Mouse (Mus musculus) intestine, postnatal 0 days (tissue): Measurements from ENCODE around the gene Gm11595. TPM values are rescaled to one million over a fixed set of nuclear protein-coding genes. Genes with fewer than 3 reads are reported as not detected.

Source experiments
- ATAC-seq: fragments of 200-750 bp; cut with Nextera tagmentation; 2 replicates; pipeline ENCODE4 v1.8.0; 2017; ENCODE audit warnings: mild to moderate bottlenecking, moderate TSS enrichment, moderate library complexity
- H3K27ac ChIP-seq: fragments of 300-500 bp; sonication (generic); 2 replicates; pipeline ENCODE4 v1.5.1; 2014; ENCODE audit warnings: mild to moderate bottlenecking, low read depth, low read length, moderate library complexity
- H3K27me3 ChIP-seq: fragments of 300-500 bp; sonication (generic); replicated peaks from 2 replicates; pipeline ENCODE4 v1.6.1; 2014; ENCODE audit warnings: low read length, mixed read lengths; ENCODE audit not compliant: control insufficient read depth, insufficient read depth
- H3K36me3 ChIP-seq: fragments of 300-500 bp; sonication (generic); 2 replicates; pipeline ENCODE4 v1.6.1; 2014; ENCODE audit warnings: mild to moderate bottlenecking, moderate library complexity; ENCODE audit not compliant: control insufficient read depth, insufficient read depth
- H3K4me1 ChIP-seq: fragments of 300-500 bp; sonication (generic); replicated peaks from 2 replicates; pipeline ENCODE4 v1.6.1; 2014; ENCODE audit warnings: antibody characterized with exemption, low read length, mixed read lengths; ENCODE audit not compliant: control insufficient read depth, insufficient read depth
- H3K4me2 ChIP-seq: fragments of 300-500 bp; sonication (generic); replicated peaks from 2 replicates; pipeline ENCODE4 v1.6.1; 2014; ENCODE audit warnings: low read depth, mild to moderate bottlenecking, moderate library complexity
- H3K4me3 ChIP-seq: fragments of 300-500 bp; sonication (generic); 2 replicates; pipeline ENCODE4 v1.5.1; 2014; ENCODE audit warnings: low read depth, low read length
- H3K9ac ChIP-seq: fragments of 300-500 bp; sonication (generic); 2 replicates; pipeline ENCODE4 v1.6.1; 2014; ENCODE audit warnings: mild to moderate bottlenecking, low read depth, low read length
- H3K9me3 ChIP-seq: fragments of 300-500 bp; sonication (generic); 2 replicates; pipeline ENCODE4 v1.6.1; 2016; ENCODE audit warnings: mixed run types; ENCODE audit not compliant: control insufficient read depth
- CTCF ChIP-seq: sonication (generic); IDR thresholded peaks from 2 replicates; pipeline ENCODE4 v1.5.1; 2016; ENCODE audit warnings: low read depth, mild to moderate bottlenecking, control low read depth, antibody characterized with exemption, moderate library complexity
- WGBS: fragments of 180-500 bp; shearing (Covaris S2); extraction: QIAGEN DNeasy Blood & Tissue Kit; methylation state at CpG from one replicate; pipeline ENCODE4 v1.1.7; 2014; 5-methylcytosine and 5-hydroxymethylcytosine counted together
- polyA plus RNA-seq: library from polyadenylated mRNA; unstranded; fragments of >200 nt; fragmentation: Nextera tagmentation; extraction: Ambion mirVana; gene quantifications from 2 replicates; pipeline ENCODE4 v1.2.1, GENCODE M21; 2015

Gene Gm11595
- polyA plus RNA-seq, 1 experiment from 2014 or later, result not detected

GRCm38 (mm10) chr11:99780604-99781003 is 7.9 kb upstream of the Gm11595 start, which contains the start of gene Krtap4-8:
Gene Krtap4-8 (minus strand): TSS chr11:99780704.
- Histone ChIP-seq H3K27ac (no peak within 1 kb of the TSS), H3K27me3 (no peaks in the 10 kb centered on the region), H3K4me1 (no peaks in the 10 kb centered on the region), H3K9me3 (no peaks in the 10 kb centered on the region), H3K9ac (no peak within 1 kb of the TSS), H3K36me3 (no peaks in the 10 kb centered on the region), H3K4me3 (no peak within 1 kb of the TSS), H3K4me2 (no peak within 1 kb of the TSS)
- 95% methylated on average over 2 of the region's 2 CpGs for WGBS
- ATAC-seq, result no peak
- no peak for TF ChIP-seq CTCF

GRCm38 (mm10) chr11:99778401-99778800 is 5.7 kb upstream of the Gm11595 start:
- TF ChIP-seq CTCF, result no peak

GRCm38 (mm10) chr11:99768410-99768809 is 4.3 kb downstream of the Gm11595 start:
- no peaks in the 10 kb centered on the region for H3K4me1 ChIP-seq
- no peak overlapping the region for H3K27ac ChIP-seq
- H3K36me3 ChIP-seq, result no peaks in the 10 kb centered on the region
- no peak overlapping the region for H3K9ac ChIP-seq
- H3K4me2 ChIP-seq, result no peak overlapping the region
- H3K9me3 ChIP-seq, result no peaks in the 10 kb centered on the region
- 70% methylated on average over 2 of the region's 2 CpGs for WGBS
- TF ChIP-seq CTCF, result no peak
- H3K4me3 ChIP-seq, result no peak overlapping the region
- no peak for ATAC-seq
- 0 out of 2 replicates have a peak, but pooled peaks cover 3% of the 10 kb centered on the region for H3K27me3 ChIP-seq

More at GRCm38 (mm10) chr11:99778401-99778800, 5.7 kb upstream of the Gm11595 start:
- H3K27ac ChIP-seq, result no peak overlapping the region
- no peaks in the 10 kb centered on the region for H3K4me1 ChIP-seq
- 68% methylated on average over 7 of the region's 7 CpGs for WGBS
- H3K9ac ChIP-seq, result no peak overlapping the region
- H3K9me3 ChIP-seq, result no peaks in the 10 kb centered on the region
- H3K36me3 ChIP-seq, result no peaks in the 10 kb centered on the region
- no peak overlapping the region for H3K4me2 ChIP-seq
- no peak for ATAC-seq
- H3K27me3 ChIP-seq, result no peaks in the 10 kb centered on the region
- no peak overlapping the region for H3K4me3 ChIP-seq

GRCm38 (mm10) chr11:99758877-99759276 is 13.8 kb downstream of the Gm11595 start:
- no peak overlapping the region for H3K4me3 ChIP-seq
- no peak overlapping the region for H3K4me2 ChIP-seq
- H3K36me3 ChIP-seq, result no peaks in the 10 kb centered on the region
- TF ChIP-seq CTCF, result no peak
- no peaks in the 10 kb centered on the region for H3K9me3 ChIP-seq
- ATAC-seq, result no peak
- WGBS, result 91% methylated on average over 1 of the region's 1 CpGs
- H3K27ac ChIP-seq, result no peak overlapping the region
- H3K9ac ChIP-seq, result no peak overlapping the region
- no peaks in the 10 kb centered on the region for H3K4me1 ChIP-seq
- 0 out of 2 replicates have a peak, but pooled peaks cover 2% of the 10 kb centered on the region for H3K27me3 ChIP-seq

- ATAC-seq, result no peak
Measured at GRCm38 (mm10) chr11:99743985-99744384, 28.7 kb downstream of the Gm11595 start.

GRCm38 (mm10) chr11:99734190-99734589 is 38.5 kb downstream of the Gm11595 start, which contains the start of gene Gm14180:
Gene Gm14180 (minus strand): TSS chr11:99734290.
- H3K27me3 ChIP-seq, result no peaks in the 10 kb centered on the region

More at GRCm38 (mm10) chr11:99743985-99744384, 28.7 kb downstream of the Gm11595 start:
- Histone ChIP-seq H3K4me1 (no peaks in the 10 kb centered on the region), H3K27me3 (no peaks in the 10 kb centered on the region), H3K4me2 (no peak overlapping the region), H3K4me3 (no peak overlapping the region), H3K27ac (no peak overlapping the region), H3K9ac (no peak overlapping the region), H3K36me3 (no peaks in the 10 kb centered on the region), H3K9me3 (no peaks in the 10 kb centered on the region)
- WGBS, result 63% methylated on average over 3 of the region's 3 CpGs
- TF ChIP-seq CTCF, result no peak

More at GRCm38 (mm10) chr11:99734190-99734589, 38.5 kb downstream of the Gm11595 start, which contains the start of gene Gm14180:
- Histone ChIP-seq H3K9ac (no peak within 1 kb of the TSS), H3K4me1 (no peaks in the 10 kb centered on the region), H3K27ac (no peak within 1 kb of the TSS), H3K36me3 (no peaks in the 10 kb centered on the region), H3K9me3 (no peaks in the 10 kb centered on the region), H3K4me2 (no peak within 1 kb of the TSS), H3K4me3 (no peak within 1 kb of the TSS)
- no peak for ATAC-seq
- TF ChIP-seq CTCF, result no peak
- WGBS, result 60% methylated on average over 2 of the region's 2 CpGs
